Mouse (Mus musculus) ovary, adult 18-20 months (tissue): ENCODE data around the gene Baiap3.
"Not testable (repeated sequence)": the region's sequence is repeated elsewhere in the genome, so short reads cannot be mapped to it uniquely, and the experiment has no call there.

Experiments
- DNase-seq: peaks from one replicate; pipeline ENCODE4 v3.0.0; 2022; ENCODE audit warnings: low spot score, mixed read lengths

The Baiap3 gene

GRCm38 (mm10) chr17:25248033-25248750 is 8.0 kb downstream of the Baiap3 start:
- DNase-seq, result no peak

- no peak for DNase-seq
Measured at GRCm38 (mm10) chr17:25244239-25244638, 11.9 kb downstream of the Baiap3 start.

- DNase-seq, result no peak
Measured at GRCm38 (mm10) chr17:25243131-25243780, 12.9 kb downstream of the Baiap3 start.

DNA sequence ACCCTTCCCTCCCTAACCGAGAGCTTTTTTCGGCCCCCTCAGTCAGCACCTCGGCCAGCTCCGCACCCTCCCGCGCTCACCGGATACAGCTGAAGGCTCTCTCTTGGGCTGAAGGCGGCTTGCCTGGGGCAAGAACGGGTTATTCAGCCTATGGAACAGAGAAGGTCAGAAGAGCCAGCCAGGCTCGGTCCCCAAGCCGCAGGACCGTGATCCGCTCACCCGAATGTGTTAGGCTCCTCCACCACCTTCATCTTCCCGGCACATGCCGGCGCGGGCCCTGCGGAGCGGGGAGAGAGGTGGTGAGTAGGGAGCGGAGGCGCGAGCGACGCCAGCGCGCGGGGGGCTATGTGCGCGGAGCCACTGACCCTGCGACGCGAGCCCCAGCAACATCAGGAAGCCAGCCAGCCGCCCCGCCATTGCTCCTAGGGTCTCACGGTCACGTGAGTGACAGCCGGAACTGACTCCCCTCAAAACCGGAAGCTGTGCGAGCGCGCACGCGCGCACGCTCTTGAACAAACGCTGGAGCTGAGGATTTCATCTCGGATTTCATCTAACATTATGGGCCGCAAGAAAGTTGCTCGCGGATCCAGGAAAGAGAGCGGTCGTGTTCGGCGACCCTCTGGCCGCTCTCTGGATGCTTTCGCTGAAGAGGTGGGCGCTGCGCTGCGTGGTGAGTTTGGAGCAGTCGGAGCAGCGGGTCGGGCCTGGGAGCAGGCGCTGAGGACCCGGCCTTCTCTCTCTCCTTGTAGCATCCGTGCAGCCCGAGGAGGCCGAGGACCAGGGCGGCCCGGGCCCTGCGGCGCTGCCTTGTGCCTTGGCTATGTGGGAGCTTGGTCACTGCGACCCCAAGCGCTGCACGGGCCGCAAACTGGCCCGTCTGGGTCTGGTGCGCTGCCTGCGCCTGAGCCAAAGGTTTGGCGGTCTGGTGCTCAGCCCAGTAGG is 16.2 kb downstream of the Baiap3 start, which contains the start of the genes Gnptg and Tsr3:
TSS of gene Gnptg (minus strand) at position 430 of the 942 bp plus-strand sequence.
TSS of gene Tsr3 (plus strand) at position 476 of the 942 bp plus-strand sequence.
- DNase-seq, result peak; percentile 72

GRCm38 (mm10) chr17:25235635-25236034 is 20.5 kb downstream of the Baiap3 start:
- no peak for DNase-seq

DNA sequence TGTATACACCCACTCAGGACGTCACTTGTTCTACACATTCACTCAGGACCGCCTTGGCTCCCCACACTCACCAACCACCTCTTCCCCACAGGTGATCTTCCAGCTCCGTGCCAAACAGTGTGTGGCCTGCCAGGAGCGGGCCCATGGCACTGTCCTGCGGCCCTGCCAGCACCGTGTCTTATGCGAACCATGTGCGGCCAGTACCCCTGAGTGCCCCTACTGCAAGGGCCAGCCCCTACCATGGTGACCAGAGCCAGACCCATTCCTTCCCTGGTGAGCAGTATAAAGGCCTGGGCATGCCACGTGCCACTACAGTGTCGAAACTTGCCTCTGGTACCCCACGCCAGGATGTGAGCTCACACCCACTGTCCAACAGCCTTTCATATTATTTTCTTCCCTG is 24.5 kb downstream of the Baiap3 start:
- DNase-seq, result not testable (repeated sequence)

- no peak for DNase-seq
Measured at GRCm38 (mm10) chr17:25230700-25231099, 25.5 kb downstream of the Baiap3 start.

GRCm38 (mm10) chr17:25230014-25230655 is 26.0 kb downstream of the Baiap3 start:
- DNase-seq, result not testable (repeated sequence)

- no peak for DNase-seq
Measured at GRCm38 (mm10) chr17:25227991-25228390, 28.2 kb downstream of the Baiap3 start.

DNA sequence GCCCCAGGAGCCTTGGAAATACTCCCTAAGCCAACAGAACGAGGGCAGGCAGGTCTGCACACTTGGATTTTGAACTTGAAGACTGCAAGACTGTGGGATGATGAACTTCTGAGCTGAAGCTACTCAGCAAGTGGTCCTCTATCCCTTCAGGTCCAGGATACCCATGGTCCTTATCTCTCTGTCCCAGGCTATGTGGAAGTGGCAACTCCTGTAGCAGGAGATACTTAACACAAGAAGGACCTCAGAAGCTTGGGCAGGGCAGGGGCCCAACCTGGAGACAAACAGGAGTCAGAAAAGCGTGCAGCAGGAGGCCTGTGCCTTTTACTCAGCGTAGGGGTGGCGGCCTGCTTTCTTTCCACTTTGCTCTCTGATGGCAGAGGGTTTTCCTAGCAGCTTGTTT is 30.5 kb downstream of the Baiap3 start:
- no peak for DNase-seq

DNA sequence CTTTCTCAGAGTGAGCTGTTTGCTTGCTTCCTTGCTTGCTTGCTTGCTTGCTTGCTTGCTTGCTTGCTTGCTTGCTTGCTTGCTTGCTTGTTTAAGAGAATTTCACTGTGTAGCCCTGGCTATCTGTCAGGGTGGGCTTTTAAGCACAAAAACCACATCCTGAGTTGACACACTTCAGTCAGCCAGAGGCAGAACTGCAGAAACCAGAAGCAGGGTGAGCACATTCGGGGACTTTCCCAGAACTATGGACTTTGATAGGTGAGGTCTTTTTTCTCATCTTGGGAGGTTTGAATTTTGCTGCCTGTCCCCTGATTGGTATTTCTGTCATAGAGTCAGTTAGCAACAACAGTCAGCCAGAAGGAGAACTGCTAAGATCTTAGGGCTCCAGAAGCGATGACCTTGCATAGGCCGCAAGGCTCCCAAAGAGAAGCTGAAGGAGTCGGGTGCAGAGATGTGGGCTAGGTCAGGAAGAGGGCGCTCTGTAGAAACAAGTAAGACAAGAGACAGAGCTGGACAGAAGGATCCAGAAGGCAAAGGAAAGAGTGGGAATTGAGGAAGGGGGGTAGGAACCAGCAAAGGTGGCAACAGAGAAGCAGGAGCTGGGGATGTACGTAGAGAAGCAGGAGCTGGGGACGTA is 31.5 kb downstream of the Baiap3 start:
- DNase-seq, result no peak

- DNase-seq, result no peak
Measured at GRCm38 (mm10) chr17:25222951-25223601, 33.1 kb downstream of the Baiap3 start.

- DNase-seq, result not testable (repeated sequence)
Measured at GRCm38 (mm10) chr17:25222504-25222940, 33.6 kb downstream of the Baiap3 start.

GRCm38 (mm10) chr17:25221821-25222503 is 34.2 kb downstream of the Baiap3 start:
- DNase-seq, result no peak

- no peak for DNase-seq
Measured at GRCm38 (mm10) chr17:25220746-25221145, 35.4 kb downstream of the Baiap3 start.

DNA sequence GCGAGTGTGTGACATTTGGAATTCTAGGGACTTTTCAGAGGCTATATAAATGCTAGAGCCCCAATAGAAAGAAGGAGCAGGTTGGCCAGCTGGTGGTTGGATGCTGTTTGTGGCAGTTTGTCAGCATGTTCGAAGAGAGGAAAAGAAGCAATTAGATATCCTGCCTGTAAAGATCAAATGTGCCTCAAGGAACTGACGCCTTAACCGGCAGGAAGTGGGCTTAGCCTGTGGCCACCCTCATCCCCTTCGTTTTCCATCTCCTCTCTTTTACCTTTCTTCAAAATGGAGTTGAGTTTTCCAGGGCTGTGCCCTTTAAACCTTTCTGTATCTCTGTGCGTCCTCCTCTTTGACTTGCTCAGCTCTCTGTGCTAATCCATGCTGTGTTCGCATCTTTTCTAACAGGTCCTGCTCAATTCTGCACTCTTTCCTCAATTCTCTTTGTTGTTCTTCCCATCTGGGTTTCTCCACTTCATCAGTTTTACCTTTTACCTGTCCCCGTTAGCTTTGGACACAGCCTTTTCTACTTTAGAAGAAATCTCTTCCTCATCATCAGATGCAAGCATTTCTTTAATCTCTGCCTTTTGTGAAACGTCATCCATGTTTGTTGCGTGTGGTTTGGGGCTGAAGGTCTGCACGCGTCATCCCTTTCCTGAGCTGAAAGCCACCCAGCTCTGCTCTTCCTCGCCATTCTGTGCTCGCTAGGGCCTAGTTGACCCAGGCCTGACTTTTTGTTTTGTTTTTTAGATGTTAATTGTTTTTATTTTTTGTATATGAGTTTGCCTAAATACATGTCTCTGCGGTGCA is 36.5 kb downstream of the Baiap3 start:
- DNase-seq, result no peak

DNA sequence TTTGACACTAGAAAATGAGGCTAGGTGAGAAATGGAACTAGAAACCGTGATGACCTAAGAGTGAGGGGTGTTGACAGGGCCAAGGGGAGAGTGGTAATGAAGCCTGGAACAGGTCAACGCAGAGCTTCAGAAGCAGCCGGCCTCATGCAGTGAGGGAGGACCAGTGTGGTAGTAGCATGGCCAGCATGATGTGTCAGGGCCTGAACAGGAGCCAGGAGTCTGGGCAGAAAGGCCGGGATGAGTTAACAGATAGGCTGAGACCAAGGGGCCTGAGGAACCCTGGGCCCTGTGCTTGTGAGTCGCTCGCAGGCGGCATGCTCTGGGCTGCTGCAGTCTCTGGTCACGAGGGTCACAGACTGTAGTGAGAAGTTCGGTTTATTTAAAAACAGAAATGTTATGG is 37.2 kb downstream of the Baiap3 start:
- DNase-seq, result no peak

DNA sequence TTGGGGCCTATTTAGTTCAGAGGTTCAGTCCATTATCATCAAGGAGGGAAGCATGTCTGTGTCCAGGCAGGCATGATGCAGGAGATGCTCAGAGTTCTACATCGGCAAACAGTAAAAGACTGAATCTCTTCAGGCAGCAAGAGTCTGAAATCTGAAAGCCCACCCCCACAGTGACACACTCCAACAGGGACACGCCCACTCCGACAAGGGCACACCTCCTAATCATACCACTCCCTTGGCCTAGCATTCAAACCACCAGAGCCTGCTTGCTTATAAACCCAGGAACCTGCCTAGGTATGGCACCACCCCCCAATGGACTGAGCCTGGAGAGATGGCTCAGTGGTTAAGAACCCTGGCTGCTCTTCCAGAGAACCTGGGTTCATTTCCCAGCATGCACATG is 40.7 kb downstream of the Baiap3 start:
- DNase-seq, result no peak

- no peak for DNase-seq
Measured at GRCm38 (mm10) chr17:25211705-25212104, 44.5 kb downstream of the Baiap3 start.
